Mouse (Mus musculus): ENCODE results near the gene Gm20388. TPM values are rescaled to one million over a fixed set of nuclear protein-coding genes. Genes with fewer than 3 reads are reported as not detected.
A peak's percentile ranks its signal among the peaks of the same experiment; 100 is the strongest.

Gm20388 gene
- polyA plus RNA-seq, 1 experiment from 2014 or later = not detected

GRCm38 (mm10) chr8:123666832-123667231, 3756.2 kb downstream of the Gm20388 start:
- no peaks in the 10 kb centered on the region for H3K27me3 ChIP-seq
- H3K36me3 ChIP-seq = peaks cover 18% of the 10 kb centered on the region; the same call in 1 of the 2 replicates
- H3K27ac ChIP-seq = no peak overlapping the region
- no peak overlapping the region for H3K4me3 ChIP-seq
- WGBS = 88% methylated on average over 1 of the region's 1 CpGs
- no peak for ATAC-seq (ENCODE audit: insufficient number of reproducible peaks, insufficient read depth, low FRiP score, low TSS enrichment)
- H3K9me3 ChIP-seq = no peaks in the 10 kb centered on the region
- no peak overlapping the region for H3K4me2 ChIP-seq (replicated peaks)
- no peak overlapping the region for H3K9ac ChIP-seq
- H3K4me1 ChIP-seq = no peaks in the 10 kb centered on the region

- no peak for ATAC-seq (ENCODE audit: insufficient number of reproducible peaks, insufficient read depth, low FRiP score, low TSS enrichment)
- H3K27me3 ChIP-seq = no peaks in the 10 kb centered on the region
- H3K36me3 ChIP-seq = peaks cover 3% of the 10 kb centered on the region; the same call in 1 of the 2 replicates
- no peak overlapping the region for H3K4me3 ChIP-seq
- H3K4me1 ChIP-seq = no peaks in the 10 kb centered on the region
- H3K27ac ChIP-seq = no peak overlapping the region
- H3K9ac ChIP-seq = no peak overlapping the region
- 47% methylated on average over 4 of the region's 4 CpGs for WGBS
- no peaks in the 10 kb centered on the region for H3K9me3 ChIP-seq
- no peak overlapping the region for H3K4me2 ChIP-seq (replicated peaks)
These were observed 3758.0 kb downstream of the Gm20388 start for GRCm38 (mm10) chr8:123668681-123669080.

GRCm38 (mm10) chr8:123670766-123671165, 3760.1 kb downstream of the Gm20388 start:
- ATAC-seq (ENCODE audit: insufficient number of reproducible peaks, insufficient read depth, low FRiP score, low TSS enrichment) = no peak

GRCm38 (mm10) chr8:123671454-123671853, 3760.8 kb downstream of the Gm20388 start:
- H3K4me2 ChIP-seq (replicated peaks) = no peak overlapping the region
- peaks cover 9% of the 10 kb centered on the region for H3K4me1 ChIP-seq
- no peak overlapping the region for H3K27ac ChIP-seq
- H3K4me3 ChIP-seq = no peak overlapping the region
- H3K36me3 ChIP-seq = no peaks in the 10 kb centered on the region
- 48% methylated on average over 7 of the region's 7 CpGs for WGBS
- H3K27me3 ChIP-seq = no peaks in the 10 kb centered on the region
- no peak for ATAC-seq (ENCODE audit: insufficient number of reproducible peaks, insufficient read depth, low FRiP score, low TSS enrichment)
- no peaks in the 10 kb centered on the region for H3K9me3 ChIP-seq
- H3K9ac ChIP-seq = no peak overlapping the region

More at GRCm38 (mm10) chr8:123670766-123671165, 3760.1 kb downstream of the Gm20388 start:
- 57% methylated on average over 7 of the region's 7 CpGs for WGBS
- H3K9ac ChIP-seq = no peak overlapping the region
- H3K9me3 ChIP-seq = no peaks in the 10 kb centered on the region
- no peaks in the 10 kb centered on the region for H3K36me3 ChIP-seq
- peaks cover 8% of the 10 kb centered on the region for H3K4me1 ChIP-seq
- no peaks in the 10 kb centered on the region for H3K27me3 ChIP-seq
- H3K4me2 ChIP-seq (replicated peaks) = no peak overlapping the region
- no peak overlapping the region for H3K27ac ChIP-seq
- no peak overlapping the region for H3K4me3 ChIP-seq

- Histone ChIP-seq H3K4me1 (peaks cover 9% of the 10 kb centered on the region), H3K9me3 (no peaks in the 10 kb centered on the region), H3K4me3 (no peak overlapping the region), H3K27me3 (no peaks in the 10 kb centered on the region), H3K27ac (no peak overlapping the region), H3K36me3 (no peaks in the 10 kb centered on the region), H3K9ac (no peak overlapping the region), H3K4me2 (replicated peaks) (no peak overlapping the region)
- 57% methylated on average over 6 of the region's 6 CpGs for WGBS
- no peak for ATAC-seq (ENCODE audit: insufficient number of reproducible peaks, insufficient read depth, low FRiP score, low TSS enrichment)
These were observed 3762.0 kb downstream of the Gm20388 start for GRCm38 (mm10) chr8:123672648-123673047.

GRCm38 (mm10) chr8:123675611-123676010, 3765.0 kb downstream of the Gm20388 start:
- Histone ChIP-seq H3K4me1 (peaks cover 9% of the 10 kb centered on the region), H3K27me3 (no peaks in the 10 kb centered on the region), H3K4me2 (replicated peaks) (peak overlapping the region; percentile 7; the same call in 1 of the 2 replicates), H3K27ac (no peak overlapping the region), H3K9ac (no peak overlapping the region), H3K36me3 (no peaks in the 10 kb centered on the region), H3K4me3 (no peak overlapping the region), H3K9me3 (no peaks in the 10 kb centered on the region)
- no peak for ATAC-seq (ENCODE audit: insufficient number of reproducible peaks, insufficient read depth, low FRiP score, low TSS enrichment)
- WGBS = 35% methylated on average over 5 of the region's 5 CpGs

- H3K27ac ChIP-seq = no peak overlapping the region
- H3K4me1 ChIP-seq = peaks cover 16% of the 10 kb centered on the region
- H3K27me3 ChIP-seq = no peaks in the 10 kb centered on the region
- H3K9me3 ChIP-seq = no peaks in the 10 kb centered on the region
- H3K36me3 ChIP-seq = no peaks in the 10 kb centered on the region
- H3K4me2 ChIP-seq (replicated peaks) = no peak overlapping the region
- no peak for ATAC-seq (ENCODE audit: insufficient number of reproducible peaks, insufficient read depth, low FRiP score, low TSS enrichment)
- H3K4me3 ChIP-seq = no peak overlapping the region
- no peak overlapping the region for H3K9ac ChIP-seq
- WGBS = 81% methylated on average over 4 of the region's 4 CpGs
These were observed 3767.7 kb downstream of the Gm20388 start for GRCm38 (mm10) chr8:123678390-123678789.

- ATAC-seq (ENCODE audit: insufficient number of reproducible peaks, insufficient read depth, low FRiP score, low TSS enrichment) = peak; percentile 54; the same call in 1 of the 2 replicates
- no peaks in the 10 kb centered on the region for H3K27me3 ChIP-seq
- H3K9me3 ChIP-seq = no peaks in the 10 kb centered on the region
- peaks cover 7% of the 10 kb centered on the region; the same call in 1 of the 2 replicates for H3K4me1 ChIP-seq
- peak overlapping the region; percentile 2; the same call in 1 of the 2 replicates for H3K4me3 ChIP-seq
- WGBS = 21% methylated on average over 18 of the region's 18 CpGs
- peak overlapping the region; percentile 24 for H3K4me2 ChIP-seq (replicated peaks)
- H3K27ac ChIP-seq = no peak overlapping the region
- no peak overlapping the region for H3K9ac ChIP-seq
- H3K36me3 ChIP-seq = no peaks in the 10 kb centered on the region
These were observed 3771.6 kb downstream of the Gm20388 start for GRCm38 (mm10) chr8:123682073-123682761.

GRCm38 (mm10) chr8:123683321-123683720, 3772.7 kb downstream of the Gm20388 start:
- no peak for ATAC-seq (ENCODE audit: insufficient number of reproducible peaks, insufficient read depth, low FRiP score, low TSS enrichment)
- Histone ChIP-seq H3K4me1 (peaks cover 7% of the 10 kb centered on the region; the same call in 1 of the 2 replicates), H3K9ac (no peak overlapping the region), H3K36me3 (no peaks in the 10 kb centered on the region), H3K27ac (no peak overlapping the region), H3K4me2 (replicated peaks) (no peak overlapping the region; the same call in 1 of the 2 replicates), H3K27me3 (no peaks in the 10 kb centered on the region), H3K9me3 (no peaks in the 10 kb centered on the region), H3K4me3 (no peak overlapping the region)
- WGBS = 56% methylated on average over 7 of the region's 7 CpGs

GRCm38 (mm10) chr8:123684806-123685205, 3774.2 kb downstream of the Gm20388 start:
- Histone ChIP-seq H3K27me3 (no peaks in the 10 kb centered on the region), H3K27ac (no peak overlapping the region), H3K9ac (no peak overlapping the region), H3K4me2 (replicated peaks) (no peak overlapping the region), H3K9me3 (no peaks in the 10 kb centered on the region), H3K4me1 (peaks cover 7% of the 10 kb centered on the region; the same call in 1 of the 2 replicates), H3K36me3 (no peaks in the 10 kb centered on the region), H3K4me3 (no peak overlapping the region)
- WGBS = 84% methylated on average over 7 of the region's 7 CpGs
- no peak for ATAC-seq (ENCODE audit: insufficient number of reproducible peaks, insufficient read depth, low FRiP score, low TSS enrichment)

GRCm38 (mm10) chr8:123685477-123685876, 3774.8 kb downstream of the Gm20388 start:
- H3K36me3 ChIP-seq = no peaks in the 10 kb centered on the region
- H3K27me3 ChIP-seq = no peaks in the 10 kb centered on the region
- no peak for ATAC-seq (ENCODE audit: insufficient number of reproducible peaks, insufficient read depth, low FRiP score, low TSS enrichment)
- H3K9ac ChIP-seq = no peak overlapping the region
- no peaks in the 10 kb centered on the region for H3K9me3 ChIP-seq
- H3K27ac ChIP-seq = no peak overlapping the region
- WGBS = 84% methylated on average over 4 of the region's 4 CpGs
- H3K4me1 ChIP-seq = peaks cover 7% of the 10 kb centered on the region; the same call in 1 of the 2 replicates
- H3K4me2 ChIP-seq (replicated peaks) = no peak overlapping the region
- no peak overlapping the region for H3K4me3 ChIP-seq

GRCm38 (mm10) chr8:123687826-123688225, 3777.2 kb downstream of the Gm20388 start:
- WGBS = 47% methylated on average over 4 of the region's 4 CpGs

More at GRCm38 (mm10) chr8:123687826-123688225, 3777.2 kb downstream of the Gm20388 start:
- no peak for ATAC-seq (ENCODE audit: insufficient number of reproducible peaks, insufficient read depth, low FRiP score, low TSS enrichment)
- Histone ChIP-seq H3K9me3 (no peaks in the 10 kb centered on the region), H3K9ac (no peak overlapping the region), H3K4me3 (no peak overlapping the region), H3K27ac (no peak overlapping the region), H3K27me3 (no peaks in the 10 kb centered on the region), H3K4me2 (replicated peaks) (no peak overlapping the region), H3K36me3 (no peaks in the 10 kb centered on the region), H3K4me1 (no peaks in the 10 kb centered on the region)
